Comparison of ENCODE assay signal across 25 mouse cellular contexts in the genomic region with DNA sequence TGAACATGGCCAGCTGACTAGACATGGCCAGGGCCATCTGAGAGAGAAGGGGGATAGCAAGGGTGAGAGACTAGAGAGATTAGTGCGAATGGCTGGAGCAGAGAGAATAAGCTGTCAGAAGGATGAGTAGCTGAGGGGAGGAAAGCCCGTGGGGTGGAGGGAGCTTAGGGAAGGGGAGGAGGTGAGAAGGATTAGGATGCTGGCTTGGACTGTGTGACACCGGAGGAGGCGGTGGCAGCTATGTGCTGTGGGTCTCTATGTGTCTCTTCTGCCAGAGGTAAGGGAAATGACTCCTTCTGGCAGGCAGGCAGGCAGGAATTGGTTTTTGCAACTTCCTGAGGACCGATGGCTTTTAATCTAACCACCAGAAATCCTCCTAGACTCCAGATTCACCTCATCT. TPM values are rescaled to one million over a fixed set of nuclear protein-coding genes. Genes with fewer than 3 reads are reported as not detected.
DNase-seq lines count a peak whose midpoint lies in the region; ATAC-seq lines count a peak whose summit lies in the region.
"Had no signal": no experiment of that assay in that cellular context is flagged by ENCODE, and none has a peak within 500 bp of the region (broad histone marks: within the 10 kb centered on the region; RNA-seq: fewer than 3 reads in every experiment).

No protein-coding gene starts in this region.

- peaks cover 87% of the 10 kb centered on the region for H3K4me1 ChIP-seq in megakaryocyte, embryonic 14.5 days
- H3K4me1 ChIP-seq: embryonic facial prominence, embryonic 15.5 days had no signal

- H3K36me3 ChIP-seq in megakaryocyte, embryonic 14.5 days (replicated peaks; ENCODE audit: low read length): no peaks in the 10 kb centered on the region
- H3K36me3 ChIP-seq: embryonic facial prominence, embryonic 12.5 days; embryonic facial prominence, embryonic 15.5 days; G1E; heart, embryonic 12.5 days; heart, embryonic 15.5 days; hindbrain, embryonic 12.5 days had no signal

- ATAC-seq in megakaryocyte, adult 5-6 weeks (ENCODE audit: poor library complexity, severe bottlenecking): no peak; the same call in 1 of the 2 replicates
- ATAC-seq in granulocyte monocyte progenitor cell, adult 5-6 weeks (replicated peaks; ENCODE audit: poor library complexity, severe bottlenecking): peak; percentile 57
- ATAC-seq: forebrain, embryonic 14.5 days; forebrain, postnatal 0 days; Patski had no signal

- no peaks in the 10 kb centered on the region for H3K27me3 ChIP-seq in megakaryocyte, embryonic 14.5 days (replicated peaks)
- H3K27me3 ChIP-seq: heart, embryonic 12.5 days; heart, embryonic 15.5 days had no signal

- peak overlapping the region; percentile 82 for H3K4me3 ChIP-seq in megakaryocyte, embryonic 14.5 days (replicated peaks)
- H3K4me3 ChIP-seq: embryonic facial prominence, embryonic 12.5 days; embryonic facial prominence, embryonic 15.5 days; heart, embryonic 12.5 days; heart, embryonic 15.5 days; hindbrain, embryonic 12.5 days had no signal

- peak; percentile 82 for DNase-seq in heart, adult 11 months
- no peak for DNase-seq in heart, postnatal 4 days
- DNase-seq in gastrocnemius, postnatal 4 days (ENCODE audit: low spot score in 2 of 2): no peak
- no peak for DNase-seq in layer of hippocampus, adult 8-10 months (ENCODE audit: low spot score in 2 of 2)
- DNase-seq: adrenal gland, postnatal 10 days; adrenal gland, postnatal 36 days; B cell, adult 2 months; cerebellum, adult 18-20 months; cerebellum, adult 9-10 months; forebrain, postnatal 0 days; gastrocnemius, postnatal 25 days; heart, adult 18-20 months; heart, postnatal 10 days; heart, postnatal 36 days had no signal

- no peaks in the 10 kb centered on the region for H3K9me3 ChIP-seq in megakaryocyte, embryonic 14.5 days
- H3K9me3 ChIP-seq: embryonic facial prominence, embryonic 12.5 days; embryonic facial prominence, embryonic 15.5 days; G1E; heart, embryonic 12.5 days; heart, embryonic 15.5 days; hindbrain, embryonic 12.5 days had no signal

RNA-seq across cellular contexts. Expression of a gene that starts 11.5 kb away (rescaled TPM):
- 10 to 100 TPM; 13.2 TPM for total RNA-seq in heart, postnatal 4 days (2021)
- polyA plus RNA-seq in megakaryocyte, embryonic 14.5 days (2012; ENCODE audit: insufficient read depth, low replicate concordance): 0.80 and 4.6 TPM in 2 replicates
- total RNA-seq in megakaryocyte, adult 5-6 weeks (2015): 33.4 and 38.9 TPM in 2 replicates
- total RNA-seq in megakaryocyte, adult 5-6 weeks (2017): 56.6 and 64.5 TPM in 2 replicates
- 36.0 and 42.9 TPM in 2 replicates for total RNA-seq in granulocyte monocyte progenitor cell, adult 5-6 weeks (2014; fragmentation: Nextera tagmentation)
- total RNA-seq in granulocyte monocyte progenitor cell, adult 5-6 weeks (2017): 33.9 and 39.8 TPM in 2 replicates
- total RNA-seq in gastrocnemius, postnatal 4 days (2021): 1 to 10 TPM; 4.0 to 5.4 TPM
- total RNA-seq in layer of hippocampus, adult 8-10 months (2022): 1 to 10 TPM; 1.1 to 5.9 (median 4.1) TPM

RNA-seq across cellular contexts. Expression of a gene that starts 34.4 kb away (rescaled TPM):
- 100 to 1,000 TPM; 116 to 121 TPM for total RNA-seq in heart, postnatal 4 days (2021)
- polyA plus RNA-seq in megakaryocyte, embryonic 14.5 days (2012; ENCODE audit: insufficient read depth, low replicate concordance): 23.7 and 28.9 TPM in 2 replicates
- total RNA-seq in megakaryocyte, adult 5-6 weeks (2015): 61.0 and 75.2 TPM in 2 replicates
- total RNA-seq in megakaryocyte, adult 5-6 weeks (2017): 70.6 and 73.8 TPM in 2 replicates
- total RNA-seq in granulocyte monocyte progenitor cell, adult 5-6 weeks (2014; fragmentation: Nextera tagmentation): 44.5 and 60.4 TPM in 2 replicates
- total RNA-seq in granulocyte monocyte progenitor cell, adult 5-6 weeks (2017): 58.3 and 70.7 TPM in 2 replicates
- total RNA-seq in gastrocnemius, postnatal 4 days (2021): 10 to 100 TPM; 82.8 to 90.0 TPM
- total RNA-seq in layer of hippocampus, adult 8-10 months (2022): 10 to 100 TPM; 23.7 to 26.8 (median 25.7) TPM
